Mouse (Mus musculus) stomach, embryonic 14.5 days (tissue): ENCODE measurements at regions not wholly inside any gene's neighbourhood (a gene's known extent, or its start where the extent isn't known, plus 50 kb on each side); places are given as distances from the start of the nearest gene placed in this dataset.

Source experiments
- ATAC-seq: fragments of 200-750 bp; cut with Nextera tagmentation; 2 replicates; pipeline ENCODE4 v1.8.0; 2017; ENCODE audit warnings: low read depth, moderate TSS enrichment; ENCODE audit not compliant: insufficient number of reproducible peaks, insufficient read depth, low FRiP score
- H3K27ac ChIP-seq: fragments of 300-500 bp; sonication (generic); 2 replicates; pipeline ENCODE4 v1.5.1; 2014; ENCODE audit warnings: mild to moderate bottlenecking, low read length, moderate library complexity, mixed read lengths
- H3K27me3 ChIP-seq: fragments of 300-500 bp; sonication (generic); 2 replicates; pipeline ENCODE4 v1.6.1; 2014; ENCODE audit warnings: low read length, control low read depth, mixed read lengths; ENCODE audit not compliant: control insufficient read depth, insufficient read depth
- H3K36me3 ChIP-seq: fragments of 300-500 bp; sonication (generic); 2 replicates; pipeline ENCODE4 v1.6.1; 2014; ENCODE audit warnings: mild to moderate bottlenecking, control low read depth, low read length, moderate library complexity, mixed read lengths; ENCODE audit not compliant: control insufficient read depth, insufficient read depth
- H3K4me1 ChIP-seq: fragments of 300-500 bp; sonication (generic); 2 replicates; pipeline ENCODE4 v1.6.1; 2014; ENCODE audit warnings: low read length, control low read depth, mixed read lengths; ENCODE audit not compliant: control insufficient read depth, insufficient read depth
- H3K4me2 ChIP-seq: fragments of 300-500 bp; sonication (generic); replicated peaks from 2 replicates; pipeline ENCODE4 v1.6.1; 2014; ENCODE audit warnings: low read depth, low read length, control low read depth
- H3K4me3 ChIP-seq: fragments of 300-500 bp; sonication (generic); 2 replicates; pipeline ENCODE4 v1.5.1; 2014; ENCODE audit warnings: low read depth, low read length, control low read depth
- H3K9ac ChIP-seq: fragments of 300-500 bp; sonication (generic); replicated peaks from 2 replicates; pipeline ENCODE4 v1.6.1; 2014; ENCODE audit warnings: low read depth, mild to moderate bottlenecking, control low read depth, low read length, moderate library complexity, mixed read lengths
- H3K9me3 ChIP-seq: fragments of 300-500 bp; sonication (generic); 2 replicates; pipeline ENCODE4 v1.6.1; 2016; ENCODE audit warnings: low read depth, low read length, control low read depth; ENCODE audit not compliant: control insufficient read depth
- WGBS: fragments of 180-500 bp; shearing (Covaris S2); extraction: QIAGEN DNeasy Blood & Tissue Kit; methylation state at CpG from one replicate; pipeline ENCODE4 v1.1.7; 2014; 5-methylcytosine and 5-hydroxymethylcytosine counted together

- no peak overlapping the region for H3K4me3 ChIP-seq
- no peak for ATAC-seq
- 79% methylated on average over 3 of the region's 3 CpGs for WGBS
- H3K9ac ChIP-seq = no peak overlapping the region
- H3K4me2 ChIP-seq = no peak overlapping the region
- no peaks in the 10 kb centered on the region for H3K36me3 ChIP-seq
- no peak overlapping the region for H3K27ac ChIP-seq
- no peaks in the 10 kb centered on the region for H3K4me1 ChIP-seq
- H3K27me3 ChIP-seq = no peaks in the 10 kb centered on the region
- no peaks in the 10 kb centered on the region for H3K9me3 ChIP-seq
Measured at GRCm38 (mm10) chr2:106318695-106319266, 315.4 kb upstream of the Dnajc24 start.

GRCm38 (mm10) chr2:106346781-106347180, 343.4 kb upstream of the Dnajc24 start:
- 57% methylated on average over 6 of the region's 6 CpGs for WGBS
- ATAC-seq = no peak
- H3K4me3 ChIP-seq = no peak overlapping the region
- no peaks in the 10 kb centered on the region for H3K9me3 ChIP-seq
- no peak overlapping the region for H3K4me2 ChIP-seq
- H3K9ac ChIP-seq = no peak overlapping the region
- H3K27ac ChIP-seq = no peak overlapping the region
- no peaks in the 10 kb centered on the region for H3K36me3 ChIP-seq
- H3K27me3 ChIP-seq = no peaks in the 10 kb centered on the region
- H3K4me1 ChIP-seq = no peaks in the 10 kb centered on the region

GRCm38 (mm10) chr2:106347249-106347648, 343.9 kb upstream of the Dnajc24 start:
- no peak overlapping the region for H3K9ac ChIP-seq
- H3K9me3 ChIP-seq = no peaks in the 10 kb centered on the region
- H3K4me3 ChIP-seq = no peak overlapping the region
- no peak overlapping the region for H3K4me2 ChIP-seq
- no peaks in the 10 kb centered on the region for H3K36me3 ChIP-seq
- no peak for ATAC-seq
- no peaks in the 10 kb centered on the region for H3K27me3 ChIP-seq
- 79% methylated on average over 7 of the region's 7 CpGs for WGBS
- H3K27ac ChIP-seq = no peak overlapping the region
- H3K4me1 ChIP-seq = no peaks in the 10 kb centered on the region

- no peak for ATAC-seq
- Histone ChIP-seq H3K9me3 (no peaks in the 10 kb centered on the region), H3K36me3 (no peaks in the 10 kb centered on the region), H3K4me3 (no peak overlapping the region), H3K4me1 (no peaks in the 10 kb centered on the region), H3K9ac (no peak overlapping the region), H3K27me3 (no peaks in the 10 kb centered on the region), H3K27ac (no peak overlapping the region), H3K4me2 (no peak overlapping the region)
- WGBS = 74% methylated on average over 3 of the region's 3 CpGs
Measured at GRCm38 (mm10) chr2:106355565-106355964, 337.5 kb upstream of the Mpped2 start.

- no peak overlapping the region for H3K4me3 ChIP-seq
- ATAC-seq = peak; percentile 90
Measured at GRCm38 (mm10) chr2:106355984-106356547, 337.0 kb upstream of the Mpped2 start.

GRCm38 (mm10) chr2:106368641-106369040, 324.4 kb upstream of the Mpped2 start:
- H3K27me3 ChIP-seq = no peaks in the 10 kb centered on the region
- H3K27ac ChIP-seq = no peak overlapping the region
- H3K4me2 ChIP-seq = no peak overlapping the region
- H3K4me3 ChIP-seq = no peak overlapping the region
- 84% methylated on average over 5 of the region's 5 CpGs for WGBS
- ATAC-seq = no peak
- no peaks in the 10 kb centered on the region for H3K4me1 ChIP-seq
- H3K9ac ChIP-seq = no peak overlapping the region
- no peaks in the 10 kb centered on the region for H3K9me3 ChIP-seq
- H3K36me3 ChIP-seq = no peaks in the 10 kb centered on the region

More at GRCm38 (mm10) chr2:106355984-106356547, 337.0 kb upstream of the Mpped2 start:
- 40% methylated on average over 5 of the region's 5 CpGs for WGBS
- H3K4me2 ChIP-seq = no peak overlapping the region
- no peak overlapping the region for H3K27ac ChIP-seq
- H3K9ac ChIP-seq = no peak overlapping the region
- H3K9me3 ChIP-seq = no peaks in the 10 kb centered on the region
- no peaks in the 10 kb centered on the region for H3K4me1 ChIP-seq
- H3K36me3 ChIP-seq = no peaks in the 10 kb centered on the region
- no peaks in the 10 kb centered on the region for H3K27me3 ChIP-seq

GRCm38 (mm10) chr2:106383415-106384285, 309.4 kb upstream of the Mpped2 start:
- Histone ChIP-seq H3K27ac (no peak overlapping the region), H3K4me2 (no peak overlapping the region), H3K4me1 (no peaks in the 10 kb centered on the region), H3K36me3 (no peaks in the 10 kb centered on the region), H3K4me3 (no peak overlapping the region), H3K9ac (no peak overlapping the region), H3K9me3 (no peaks in the 10 kb centered on the region), H3K27me3 (no peaks in the 10 kb centered on the region)
- 61% methylated on average over 14 of the region's 14 CpGs for WGBS
- ATAC-seq = no peak

- no peak overlapping the region for H3K4me3 ChIP-seq
- no peaks in the 10 kb centered on the region for H3K36me3 ChIP-seq
- no peaks in the 10 kb centered on the region for H3K9me3 ChIP-seq
- H3K9ac ChIP-seq = no peak overlapping the region
- H3K27me3 ChIP-seq = no peaks in the 10 kb centered on the region
- no peak overlapping the region for H3K4me2 ChIP-seq
- 84% methylated on average over 5 of the region's 5 CpGs for WGBS
- ATAC-seq = no peak
- no peak overlapping the region for H3K27ac ChIP-seq
- no peaks in the 10 kb centered on the region for H3K4me1 ChIP-seq
Measured at GRCm38 (mm10) chr2:106384286-106384595, 308.8 kb upstream of the Mpped2 start.
